Mouse (Mus musculus) hindbrain, embryonic 13.5 days (tissue): ENCODE data around the gene Dnaja3. TPM values are rescaled to one million over a fixed set of nuclear protein-coding genes. Genes with fewer than 3 reads are reported as not detected.

Source experiments
- ATAC-seq: fragments of 200-750 bp; cut with Nextera tagmentation; 2 replicates; pipeline ENCODE4 v1.8.0; 2017; ENCODE audit warnings: moderate TSS enrichment; ENCODE audit not compliant: low FRiP score
- H3K27ac ChIP-seq: fragments of 300-500 bp; sonication (generic); 2 replicates; pipeline ENCODE4 v1.5.1; 2015; ENCODE audit warnings: inconsistent platforms, mild to moderate bottlenecking, moderate library complexity
- H3K27me3 ChIP-seq: fragments of 300-500 bp; sonication (generic); 2 replicates; pipeline ENCODE4 v1.6.1; 2015; ENCODE audit warnings: mild to moderate bottlenecking, inconsistent platforms
- H3K36me3 ChIP-seq: fragments of 300-500 bp; sonication (generic); 2 replicates; pipeline ENCODE4 v1.6.1; 2015; ENCODE audit warnings: mild to moderate bottlenecking, inconsistent platforms
- H3K4me1 ChIP-seq: fragments of 300-500 bp; sonication (generic); replicated peaks from 2 replicates; pipeline ENCODE4 v1.6.1; 2015; ENCODE audit warnings: inconsistent platforms
- H3K4me2 ChIP-seq: fragments of 300-500 bp; sonication (generic); 2 replicates; pipeline ENCODE4 v1.6.1; 2015; ENCODE audit warnings: inconsistent platforms, mild to moderate bottlenecking, moderate library complexity
- H3K4me3 ChIP-seq: fragments of 300-500 bp; sonication (generic); 2 replicates; pipeline ENCODE4 v1.5.1; 2015; ENCODE audit warnings: mild to moderate bottlenecking, inconsistent platforms
- H3K9ac ChIP-seq: fragments of 300-500 bp; sonication (generic); 2 replicates; pipeline ENCODE4 v1.6.1; 2015; ENCODE audit warnings: mild to moderate bottlenecking, inconsistent platforms
- H3K9me3 ChIP-seq: fragments of 300-500 bp; sonication (generic); 2 replicates; pipeline ENCODE4 v1.6.1; 2016; ENCODE audit warnings: inconsistent platforms
- WGBS: fragments of 180-500 bp; shearing (Covaris S2); methylation state at CpG from one replicate; pipeline ENCODE4 v1.1.7; 2015; 5-methylcytosine and 5-hydroxymethylcytosine counted together
- polyA plus RNA-seq: library from polyadenylated mRNA; unstranded; fragments of >200 nt; fragmentation: Nextera tagmentation; extraction: Ambion mirVana; gene quantifications from 2 replicates; pipeline ENCODE4 v1.2.1, GENCODE M21; 2015

Gene Dnaja3
- polyA plus RNA-seq, 1 experiment from 2014 or later: 54.8 TPM

DNA sequence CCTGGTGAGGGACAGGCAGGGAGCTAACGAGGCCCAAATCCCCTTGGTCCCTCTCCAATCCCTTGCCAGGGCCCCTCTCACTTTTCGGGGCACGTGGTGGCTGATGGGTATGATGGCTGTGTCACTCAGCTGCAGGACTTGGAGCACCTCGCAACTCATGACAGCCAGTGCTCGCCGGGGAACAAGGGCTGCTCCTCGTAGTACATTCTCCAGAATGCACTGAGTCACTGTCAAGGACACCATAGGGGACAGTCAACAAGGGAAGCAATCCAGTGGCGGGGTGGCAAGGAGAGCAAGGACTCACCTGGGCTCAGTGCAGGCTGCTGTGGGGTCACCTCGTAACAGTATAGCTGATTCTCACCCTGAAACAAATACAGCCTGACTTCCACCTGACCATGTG, 5.1 kb upstream of the Dnaja3 start:
- Histone ChIP-seq H3K9me3 (no peaks in the 10 kb centered on the region), H3K4me2 (no peak overlapping the region), H3K9ac (no peak overlapping the region), H3K4me3 (no peak overlapping the region), H3K36me3 (peaks cover 55% of the 10 kb centered on the region), H3K27ac (no peak overlapping the region), H3K27me3 (no peaks in the 10 kb centered on the region), H3K4me1 (peaks cover 7% of the 10 kb centered on the region)
- no peak for ATAC-seq
- WGBS: 89% methylated on average over 9 of the region's 9 CpGs

DNA sequence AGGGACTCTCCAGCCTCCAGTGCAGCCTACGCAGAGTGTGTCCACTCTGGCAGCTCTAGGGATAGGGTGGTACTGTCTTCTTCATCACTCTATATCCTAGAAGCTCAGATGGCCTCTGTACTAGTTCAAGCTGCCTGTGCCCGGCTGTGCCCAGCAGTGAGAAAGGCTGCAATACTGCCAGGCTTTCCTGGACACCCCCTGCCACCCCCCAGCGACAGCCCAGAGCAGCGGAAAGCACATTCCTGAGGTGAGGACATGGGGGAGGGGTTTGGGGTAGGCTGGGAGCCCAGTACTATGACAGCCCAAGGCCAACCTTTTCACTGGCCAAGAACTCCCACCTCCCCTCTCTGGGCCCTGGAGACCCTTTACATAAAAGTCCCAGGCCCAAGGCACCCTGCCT, 4.0 kb upstream of the Dnaja3 start:
- Histone ChIP-seq H3K36me3 (peaks cover 46% of the 10 kb centered on the region), H3K27me3 (no peaks in the 10 kb centered on the region), H3K4me2 (no peak overlapping the region), H3K9ac (peak overlapping the region; percentile 5; the same call in 1 of the 2 replicates), H3K27ac (no peak overlapping the region), H3K4me3 (no peak overlapping the region), H3K4me1 (peaks cover 18% of the 10 kb centered on the region), H3K9me3 (no peaks in the 10 kb centered on the region)
- ATAC-seq: no peak
- 75% methylated on average over 4 of the region's 4 CpGs for WGBS

DNA sequence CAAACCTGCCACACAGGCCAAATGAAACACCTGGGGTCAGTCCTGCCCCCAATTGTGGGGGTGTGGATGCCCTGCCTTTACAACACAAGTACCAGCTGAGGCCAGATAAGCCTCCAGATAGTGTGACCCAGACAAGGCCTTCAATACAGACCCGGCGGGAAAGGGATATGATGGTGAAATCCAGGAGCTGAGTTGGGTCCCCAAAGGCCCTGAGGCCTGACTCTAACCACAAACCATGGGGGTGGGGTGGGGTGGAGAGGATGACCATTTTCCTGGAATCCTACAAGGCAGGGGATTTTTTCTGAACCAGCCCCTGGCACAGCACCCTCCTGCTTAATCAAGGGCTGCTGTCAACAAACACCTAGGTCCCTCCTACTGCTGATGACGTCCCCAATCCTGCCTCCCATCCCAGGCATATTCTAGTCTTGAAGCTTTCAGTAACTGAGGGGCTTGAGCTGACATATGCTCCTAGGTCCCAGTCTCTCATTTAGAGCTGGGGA, 848 bp upstream of the Dnaja3 start:
- no peaks in the 10 kb centered on the region for H3K27me3 ChIP-seq
- peaks cover 50% of the 10 kb centered on the region for H3K4me1 ChIP-seq
- ATAC-seq: no peak
- H3K9ac ChIP-seq: no peak overlapping the region
- H3K36me3 ChIP-seq: peaks cover 23% of the 10 kb centered on the region
- H3K9me3 ChIP-seq: no peaks in the 10 kb centered on the region
- 95% methylated on average over 3 of the region's 3 CpGs for WGBS
- H3K4me3 ChIP-seq: no peak overlapping the region
- no peak overlapping the region for H3K27ac ChIP-seq
- no peak overlapping the region for H3K4me2 ChIP-seq

GRCm38 (mm10) chr16:4640267-4641005, 647 bp downstream of the Dnaja3 start:
- Histone ChIP-seq H3K4me2 (peak overlapping the region; percentile 80), H3K27me3 (no peaks in the 10 kb centered on the region), H3K9me3 (no peaks in the 10 kb centered on the region), H3K4me3 (peak overlapping the region; percentile 53), H3K4me1 (peaks cover 59% of the 10 kb centered on the region), H3K27ac (peak overlapping the region; percentile 70), H3K9ac (peak overlapping the region; percentile 77), H3K36me3 (0 out of 2 replicates have a peak, but pooled peaks cover 12% of the 10 kb centered on the region)
- ATAC-seq: peak; percentile 29; the same call in 1 of the 2 replicates
- WGBS: 9% methylated on average over 17 of the region's 17 CpGs

- Histone ChIP-seq H3K4me2 (peak overlapping the region; percentile 80), H3K9ac (peak overlapping the region; percentile 77), H3K36me3 (0 out of 2 replicates have a peak, but pooled peaks cover 12% of the 10 kb centered on the region), H3K4me1 (peaks cover 59% of the 10 kb centered on the region), H3K9me3 (no peaks in the 10 kb centered on the region), H3K27me3 (no peaks in the 10 kb centered on the region), H3K27ac (peak overlapping the region; percentile 58), H3K4me3 (peak overlapping the region; percentile 53)
- no peak for ATAC-seq
- 37% methylated on average over 3 of the region's 3 CpGs for WGBS
These were observed 1.5 kb downstream of the Dnaja3 start for GRCm38 (mm10) chr16:4641119-4641838.

GRCm38 (mm10) chr16:4642190-4642589, 2.4 kb downstream of the Dnaja3 start:
- Histone ChIP-seq H3K4me2 (peak overlapping the region; percentile 15), H3K36me3 (0 out of 2 replicates have a peak, but pooled peaks cover 9% of the 10 kb centered on the region), H3K4me1 (peaks cover 67% of the 10 kb centered on the region), H3K9ac (0 out of 2 replicates have a peak overlapping the region, but pooled peaks have one; percentile 39), H3K27me3 (no peaks in the 10 kb centered on the region), H3K9me3 (no peaks in the 10 kb centered on the region), H3K4me3 (no peak overlapping the region), H3K27ac (peak overlapping the region; percentile 58)
- WGBS: 39% methylated on average over 13 of the region's 13 CpGs
- ATAC-seq: no peak

DNA sequence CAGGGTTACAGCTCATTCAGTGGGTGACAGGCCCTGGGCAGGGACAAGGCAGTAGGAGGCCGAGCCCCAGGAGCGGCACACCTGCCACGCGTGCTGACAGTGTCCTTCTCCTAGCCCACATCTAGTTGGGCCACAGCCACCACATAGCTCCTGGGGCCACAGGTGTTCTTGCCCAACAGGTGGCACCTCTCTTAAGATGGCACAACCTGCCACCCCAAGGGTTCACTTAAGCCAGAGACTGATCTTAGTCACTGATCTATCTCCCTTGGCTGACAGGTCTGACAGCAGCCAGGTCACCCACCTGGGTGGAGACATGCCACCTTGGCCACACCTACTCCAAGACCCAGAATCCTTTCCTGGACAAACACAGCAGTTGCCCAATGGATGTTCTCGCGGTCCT, 3.1 kb downstream of the Dnaja3 start:
- Histone ChIP-seq H3K36me3 (peaks cover 6% of the 10 kb centered on the region; the same call in 1 of the 2 replicates), H3K27me3 (no peaks in the 10 kb centered on the region), H3K4me3 (no peak overlapping the region), H3K4me1 (peaks cover 74% of the 10 kb centered on the region), H3K9me3 (no peaks in the 10 kb centered on the region), H3K27ac (peak overlapping the region; percentile 32), H3K9ac (no peak overlapping the region), H3K4me2 (peak overlapping the region; percentile 15)
- ATAC-seq: no peak
- 77% methylated on average over 6 of the region's 6 CpGs for WGBS

GRCm38 (mm10) chr16:4643670-4644419, 4.1 kb downstream of the Dnaja3 start:
- H3K27me3 ChIP-seq: no peaks in the 10 kb centered on the region
- H3K9ac ChIP-seq: no peak overlapping the region
- H3K4me1 ChIP-seq: peaks cover 77% of the 10 kb centered on the region
- H3K36me3 ChIP-seq: peaks cover 15% of the 10 kb centered on the region
- H3K9me3 ChIP-seq: no peaks in the 10 kb centered on the region
- H3K27ac ChIP-seq: peak overlapping the region; percentile 32
- WGBS: 67% methylated on average over 11 of the region's 11 CpGs
- H3K4me2 ChIP-seq: no peak overlapping the region
- no peak overlapping the region for H3K4me3 ChIP-seq
- peak; percentile 14; the same call in 1 of the 2 replicates for ATAC-seq

GRCm38 (mm10) chr16:4645867-4646266, 6.1 kb downstream of the Dnaja3 start:
- Histone ChIP-seq H3K4me1 (peaks cover 58% of the 10 kb centered on the region), H3K4me3 (no peak overlapping the region), H3K9me3 (no peaks in the 10 kb centered on the region), H3K27ac (no peak overlapping the region), H3K36me3 (peaks cover 34% of the 10 kb centered on the region), H3K4me2 (no peak overlapping the region), H3K27me3 (no peaks in the 10 kb centered on the region), H3K9ac (no peak overlapping the region)
- no peak for ATAC-seq
- 86% methylated on average over 4 of the region's 4 CpGs for WGBS

DNA sequence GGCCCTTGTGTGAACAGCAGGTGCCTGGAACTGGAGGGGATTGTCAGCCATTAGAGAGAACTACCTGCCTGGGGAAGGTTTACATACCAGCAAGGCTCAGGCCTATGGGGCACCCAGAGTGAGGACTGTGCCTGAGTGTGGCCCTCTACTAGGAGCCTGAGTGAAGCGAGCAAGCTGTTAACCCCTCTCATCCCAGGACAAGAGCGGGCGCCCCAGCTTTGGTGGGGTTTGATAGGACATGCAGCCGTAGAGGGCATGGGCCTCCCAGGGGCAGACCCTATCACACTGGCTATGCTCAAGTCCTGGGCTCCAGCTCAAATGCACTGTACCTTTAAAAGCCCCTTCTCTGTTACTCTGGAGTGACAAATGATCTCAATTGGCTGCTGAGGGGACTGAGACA, 7.0 kb downstream of the Dnaja3 start:
- H3K4me2 ChIP-seq: no peak overlapping the region
- peak overlapping the region; percentile 19; the same call in 1 of the 2 replicates for H3K9ac ChIP-seq
- no peak for ATAC-seq
- no peaks in the 10 kb centered on the region for H3K9me3 ChIP-seq
- WGBS: 73% methylated on average over 4 of the region's 4 CpGs
- peaks cover 44% of the 10 kb centered on the region for H3K36me3 ChIP-seq
- H3K4me3 ChIP-seq: no peak overlapping the region
- H3K27ac ChIP-seq: peak overlapping the region; percentile 1; the same call in 1 of the 2 replicates
- peaks cover 53% of the 10 kb centered on the region for H3K4me1 ChIP-seq
- H3K27me3 ChIP-seq: no peaks in the 10 kb centered on the region

DNA sequence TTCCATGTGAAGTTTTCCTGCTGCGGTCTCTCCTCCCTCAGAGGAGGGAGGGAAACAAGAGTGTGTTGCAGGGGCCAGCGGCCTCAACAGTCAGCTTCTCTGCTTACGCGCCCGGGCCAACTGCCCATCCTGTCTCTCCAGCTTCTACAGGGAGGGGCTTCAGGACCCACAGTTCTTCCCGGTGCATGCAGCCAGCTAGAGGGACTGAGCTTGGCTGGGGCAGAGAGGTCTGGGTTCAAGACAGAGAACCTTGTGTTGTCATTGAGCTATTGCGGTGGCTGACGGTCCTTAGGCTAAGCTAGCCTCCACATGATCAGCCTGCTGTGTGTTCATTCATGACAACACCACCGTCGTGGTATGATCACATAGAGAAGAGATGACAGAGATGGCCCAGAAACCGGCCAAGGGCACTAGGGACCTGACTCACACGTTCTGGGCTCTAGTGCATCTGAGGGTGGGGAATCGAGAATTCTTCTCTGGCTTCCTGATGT, 7.9 kb downstream of the Dnaja3 start:
- no peaks in the 10 kb centered on the region for H3K27me3 ChIP-seq
- H3K27ac ChIP-seq: peak overlapping the region; percentile 1; the same call in 1 of the 2 replicates
- no peak overlapping the region for H3K4me3 ChIP-seq
- peaks cover 52% of the 10 kb centered on the region for H3K36me3 ChIP-seq
- peak overlapping the region; percentile 19; the same call in 1 of the 2 replicates for H3K9ac ChIP-seq
- WGBS: 77% methylated on average over 13 of the region's 13 CpGs
- no peaks in the 10 kb centered on the region for H3K9me3 ChIP-seq
- H3K4me2 ChIP-seq: no peak overlapping the region
- ATAC-seq: no peak
- H3K4me1 ChIP-seq: peaks cover 47% of the 10 kb centered on the region
